Mouse (Mus musculus) embryo, embryonic 11 days (tissue): ENCODE data around the gene Eva1c.

ENCODE experiments used
- DNase-seq: peaks from one replicate; pipeline ENCODE4 v3.0.0-alpha.2; 2015

The Eva1c gene

GRCm38 (mm10) chr16:90869361-90869760 is 42.8 kb downstream of the Eva1c start:
- DNase-seq = no peak

GRCm38 (mm10) chr16:90872936-90873335 is 46.4 kb downstream of the Eva1c start:
- no peak for DNase-seq

GRCm38 (mm10) chr16:90874536-90874935 is 48.0 kb downstream of the Eva1c start:
- DNase-seq = no peak

- no peak for DNase-seq
Measured at GRCm38 (mm10) chr16:90878135-90878860, 51.8 kb downstream of the Eva1c start.

- DNase-seq = no peak
Measured at GRCm38 (mm10) chr16:90882501-90882977, 56.0 kb downstream of the Eva1c start.

- DNase-seq = no peak
Measured at GRCm38 (mm10) chr16:90885351-90885750, 58.8 kb downstream of the Eva1c start.

- DNase-seq = no peak
Measured at GRCm38 (mm10) chr16:90885781-90886565, 59.5 kb downstream of the Eva1c start.

GRCm38 (mm10) chr16:90890683-90891082 is 64.2 kb downstream of the Eva1c start:
- no peak for DNase-seq

GRCm38 (mm10) chr16:90891601-90892000 is 65.1 kb downstream of the Eva1c start:
- no peak for DNase-seq

GRCm38 (mm10) chr16:90892081-90892480 is 65.6 kb downstream of the Eva1c start:
- DNase-seq = peak; percentile 54

- DNase-seq = no peak
Measured at GRCm38 (mm10) chr16:90893019-90893418, 66.5 kb downstream of the Eva1c start.

GRCm38 (mm10) chr16:90893792-90894191 is 67.3 kb downstream of the Eva1c start:
- no peak for DNase-seq

GRCm38 (mm10) chr16:90897651-90898050 is 71.1 kb downstream of the Eva1c start:
- no peak for DNase-seq

GRCm38 (mm10) chr16:90899498-90899897 is 73.0 kb downstream of the Eva1c start:
- DNase-seq = peak; percentile 44

- DNase-seq = no peak
Measured at GRCm38 (mm10) chr16:90901364-90901763, 74.8 kb downstream of the Eva1c start.

GRCm38 (mm10) chr16:90903300-90903699 is 76.8 kb downstream of the Eva1c start:
- DNase-seq = no peak

GRCm38 (mm10) chr16:90907250-90907649 is 80.7 kb downstream of the Eva1c start:
- DNase-seq = no peak

- DNase-seq = no peak
Measured at GRCm38 (mm10) chr16:90910855-90911533, 84.5 kb downstream of the Eva1c start.

- DNase-seq = no peak
Measured at GRCm38 (mm10) chr16:90911766-90912165, 85.2 kb downstream of the Eva1c start.

- DNase-seq = peak; percentile 42
Measured at GRCm38 (mm10) chr16:90916040-90916481, 89.5 kb downstream of the Eva1c start.

GRCm38 (mm10) chr16:90917156-90917555 is 90.6 kb downstream of the Eva1c start:
- no peak for DNase-seq

- peak; percentile 16 for DNase-seq
Measured at GRCm38 (mm10) chr16:90921471-90922159, 95.1 kb downstream of the Eva1c start.
